ENCODE assay signal across 9 mouse cellular contexts in the genomic region with DNA sequence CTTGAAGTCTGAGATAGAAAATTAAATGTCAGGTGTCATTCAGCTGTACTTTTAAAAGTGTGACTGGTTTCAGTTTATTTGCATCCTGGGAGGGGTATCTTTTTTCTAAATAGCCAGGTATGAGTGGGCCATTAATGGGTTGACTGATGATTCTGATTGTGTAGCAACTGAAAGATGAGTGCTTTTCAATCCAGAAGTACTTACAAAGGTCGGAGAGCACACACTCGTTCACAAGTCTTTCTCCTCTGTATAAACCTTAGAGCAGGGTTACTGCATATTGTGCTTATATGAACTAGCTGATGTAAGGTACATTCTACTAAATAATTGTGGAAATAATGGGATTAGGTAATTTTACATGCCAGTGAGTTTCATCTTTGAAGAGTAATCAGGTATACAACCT. TPM values are rescaled to one million over a fixed set of nuclear protein-coding genes. Genes with fewer than 3 reads are reported as not detected.
DNase-seq lines count a peak whose midpoint lies in the region; ATAC-seq and TF ChIP-seq lines count a peak whose summit lies in the region.
"Had no signal": no experiment of that assay in that cellular context is flagged by ENCODE, and none has a peak within 500 bp of the region (broad histone marks: within the 10 kb centered on the region; RNA-seq: fewer than 3 reads in every experiment).

No protein-coding gene starts in this region.

- no peak for TF ChIP-seq EP300 in MEL (IDR thresholded peaks at IDR 0.05; ENCODE audit: low read depth in 1 of 2, low read length in 2 of 2)

- H3K27me3 ChIP-seq in heart, embryonic 14.5 days (ENCODE audit: control insufficient read depth, insufficient read depth, low read length) = no peaks in the 10 kb centered on the region
- H3K27me3 ChIP-seq in MEL (ENCODE audit: control insufficient read depth in 1 of 2, insufficient read depth in 2 of 2, low read length in 2 of 2) = no peaks in the 10 kb centered on the region
- H3K27me3 ChIP-seq in hindbrain, embryonic 13.5 days = no peaks in the 10 kb centered on the region
- no peaks in the 10 kb centered on the region for H3K27me3 ChIP-seq in midbrain, embryonic 11.5 days (ENCODE audit: control insufficient read depth, insufficient read depth, low read length)

- peaks cover 0 to 32% of the 10 kb centered on the region in 2 experiments; a peak in 2 of 4 replicates for H3K4me1 ChIP-seq in heart, embryonic 14.5 days (ENCODE audit: control insufficient read depth in 2 of 2, insufficient read depth in 2 of 2, low read length in 2 of 2)
- H3K4me1 ChIP-seq in MEL (ENCODE audit: control insufficient read depth in 1 of 2, insufficient read depth in 2 of 2, low read length in 2 of 2) = peaks cover 2 to 28% of the 10 kb centered on the region in 2 experiments; a peak in 3 of 4 replicates
- H3K4me1 ChIP-seq in hindbrain, embryonic 13.5 days (replicated peaks) = peaks cover 22% of the 10 kb centered on the region
- H3K4me1 ChIP-seq in midbrain, embryonic 11.5 days (ENCODE audit: control insufficient read depth, insufficient read depth, low read length) = peaks cover 3% of the 10 kb centered on the region

- TF ChIP-seq CTCF in MEL (IDR thresholded peaks at IDR 0.05 in 2 of 3, conservative IDR thresholded peaks at IDR 0.05 in 1 of 3; ENCODE audit: control insufficient read depth in 1 of 3, insufficient read depth in 1 of 3, low read depth in 2 of 3, low read length in 3 of 3, poor library complexity in 1 of 3, severe bottlenecking in 1 of 3) = no peak

- peak overlapping the region; percentile 100 for H3K9ac ChIP-seq in heart, embryonic 14.5 days (ENCODE audit: low read length)
- H3K9ac ChIP-seq in MEL (ENCODE audit: control insufficient read depth, low read depth, low read length, poor library complexity, severe bottlenecking) = peak overlapping the region; percentile 95
- H3K9ac ChIP-seq in hindbrain, embryonic 13.5 days = peak overlapping the region; percentile 99
- peak overlapping the region; percentile 54 for H3K9ac ChIP-seq in midbrain, embryonic 11.5 days (ENCODE audit: low read length)

- peak overlapping the region; percentile 97 for H3K4me2 ChIP-seq in heart, embryonic 14.5 days (ENCODE audit: low read length)
- H3K4me2 ChIP-seq in hindbrain, embryonic 13.5 days = peak overlapping the region; percentile 90
- peak overlapping the region; percentile 79 for H3K4me2 ChIP-seq in midbrain, embryonic 11.5 days

- no peak for ATAC-seq in heart, embryonic 14.5 days (ENCODE audit: insufficient number of reproducible peaks, insufficient read depth, low FRiP score, low read depth)
- ATAC-seq in hindbrain, embryonic 13.5 days (ENCODE audit: low FRiP score) = no peak
- no peak for ATAC-seq in midbrain, embryonic 11.5 days (ENCODE audit: low FRiP score)

- no peak for TF ChIP-seq RAD21 in MEL (IDR thresholded peaks at IDR 0.05; ENCODE audit: low read depth, low read length)

- 14% methylated on average over 2 of the region's 2 CpGs for WGBS in heart, embryonic 14.5 days
- 13% methylated on average over 2 of the region's 2 CpGs for WGBS in hindbrain, embryonic 13.5 days
- 24% methylated on average over 2 of the region's 2 CpGs for WGBS in midbrain, embryonic 11.5 days

- H3K36me3 ChIP-seq in heart, embryonic 14.5 days (ENCODE audit: control insufficient read depth, insufficient read depth, low read length) = no peaks in the 10 kb centered on the region
- peaks cover 0 to 40% of the 10 kb centered on the region in 2 experiments; a peak in 3 of 4 replicates for H3K36me3 ChIP-seq in MEL (ENCODE audit: control insufficient read depth in 1 of 2, insufficient read depth in 2 of 2, low read length in 2 of 2)
- no peaks in the 10 kb centered on the region for H3K36me3 ChIP-seq in hindbrain, embryonic 13.5 days
- H3K36me3 ChIP-seq in midbrain, embryonic 11.5 days (ENCODE audit: control insufficient read depth, insufficient read depth, low read length) = no peaks in the 10 kb centered on the region

- no peak overlapping the region for H3K27ac ChIP-seq in heart, embryonic 14.5 days (replicated peaks in 1 of 2; ENCODE audit: control insufficient read depth in 1 of 2, insufficient read depth in 1 of 2, low read depth in 2 of 2, low read length in 2 of 2)
- no peak overlapping the region for H3K27ac ChIP-seq in MEL (ENCODE audit: control insufficient read depth, low read depth, low read length)
- no peak overlapping the region for H3K27ac ChIP-seq in hindbrain, embryonic 13.5 days
- no peak overlapping the region for H3K27ac ChIP-seq in midbrain, embryonic 11.5 days (ENCODE audit: low read depth, low read length)

- no peaks in the 10 kb centered on the region for H3K9me3 ChIP-seq in heart, embryonic 14.5 days (ENCODE audit: control insufficient read depth, low read length)
- H3K9me3 ChIP-seq in MEL (replicated peaks; ENCODE audit: insufficient read depth, low read length) = no peaks in the 10 kb centered on the region
- H3K9me3 ChIP-seq in hindbrain, embryonic 13.5 days = no peaks in the 10 kb centered on the region
- H3K9me3 ChIP-seq in midbrain, embryonic 11.5 days (ENCODE audit: control insufficient read depth, low read length) = no peaks in the 10 kb centered on the region

- DNase-seq in heart, adult 8-10 months (ENCODE audit: low spot score) = no peak
- peak; percentile 43 for DNase-seq in MEL (ENCODE audit: low read depth, low spot score)
- DNase-seq in midbrain, embryonic 11.5 days (ENCODE audit: low spot score, missing footprints) = peak; percentile 88
- no peak for DNase-seq in ovary, adult 18-20 months (ENCODE audit: low spot score)
- DNase-seq in right cerebral cortex, postnatal 25 days = no peak
- no peak for DNase-seq in cerebellum, postnatal 36 days
- DNase-seq: cerebellum, adult 11-12 months had no signal

- H3K4me3 ChIP-seq in heart, embryonic 14.5 days (ENCODE audit: control insufficient read depth in 1 of 2, insufficient read depth in 1 of 2, low read depth in 1 of 2, low read length in 2 of 2) = peak overlapping the region in 1 of 2 experiments; percentile 67; a peak in 3 of 4 replicates
- H3K4me3 ChIP-seq in MEL (ENCODE audit: control insufficient read depth in 1 of 2, insufficient read depth in 1 of 2, low read depth in 2 of 2, low read length in 2 of 2) = peak overlapping the region; percentile 25 to 87
- H3K4me3 ChIP-seq in hindbrain, embryonic 13.5 days = peak overlapping the region; percentile 85
- H3K4me3 ChIP-seq in midbrain, embryonic 11.5 days (ENCODE audit: low read depth, low read length) = peak overlapping the region; percentile 93

- TF ChIP-seq POLR2A in MEL (IDR thresholded peaks at IDR 0.05; ENCODE audit: control insufficient read depth in 1 of 2, insufficient read depth in 1 of 2, low read depth in 1 of 2, low read length in 2 of 2, poor library complexity in 1 of 2) = no peak

- H3K79me2 ChIP-seq in MEL (ENCODE audit: control insufficient read depth, insufficient read depth, low read length, poor library complexity) = peaks cover 67% of the 10 kb centered on the region

TF ChIP-seq in MEL, 35 proteins besides CTCF, POLR2A, EP300 and RAD21:
- TF ChIP-seq GATA1 (IDR thresholded peaks at IDR 0.05; ENCODE audit: low read depth, low read length) (no peak), TBP (IDR thresholded peaks at IDR 0.05; ENCODE audit: low read depth, low read length) (no peak), TAL1 (IDR thresholded peaks at IDR 0.05; ENCODE audit: low read length) (no peak), ZC3H11A (IDR thresholded peaks at IDR 0.05; ENCODE audit: low read depth, low read length) (no peak), MAX (IDR thresholded peaks at IDR 0.05; ENCODE audit: low read length) (no peak), E2F4 (IDR thresholded peaks at IDR 0.05; ENCODE audit: borderline replicate concordance, low read depth, low read length) (no peak), ZNF384 (IDR thresholded peaks at IDR 0.05; ENCODE audit: low read depth, low read length) (no peak), CHD1 (IDR thresholded peaks at IDR 0.05; ENCODE audit: low read depth, low read length) (no peak)

RNA-seq across cellular contexts. Expression of gene Kmt2e, which starts 2.5 kb away (rescaled TPM):
- polyA plus RNA-seq in heart, embryonic 14.5 days (2014; fragmentation: Nextera tagmentation; extraction: Ambion mirVana) = 61.2 and 63.4 TPM in 2 replicates
- 10 to 100 TPM; 42.1 to 47.6 (median 44.7) TPM for total RNA-seq in heart, adult 8-10 months (2022)
- 16.2 and 21.5 TPM in 2 replicates for total RNA-seq in MEL (2012; rRNA removed)
- polyA plus RNA-seq in MEL (2012; ENCODE audit: insufficient read depth in 1 of 2, insufficient read length in 2 of 2, low read depth in 1 of 2, low replicate concordance in 2 of 2, missing spikeins in 1 of 2) = 10 to 100 TPM; 29.3 to 75.6 TPM
- 169 and 170 TPM in 2 replicates for polyA plus RNA-seq in hindbrain, embryonic 13.5 days (2015; fragmentation: Nextera tagmentation; extraction: Ambion mirVana)
- 110 and 115 TPM in 2 replicates for polyA plus RNA-seq in midbrain, embryonic 11.5 days (2014; fragmentation: Nextera tagmentation; extraction: Ambion mirVana)

Comparison
In these comparisons a context has a peak if more than half of its experiments do, and no peak if none do; other contexts are left out.
1. DNase-seq: peak in MEL (single experiment) and midbrain, embryonic 11.5 days (single experiment); none in heart, adult 8-10 months (single experiment), ovary, adult 18-20 months (single experiment), right cerebral cortex, postnatal 25 days (single experiment) and cerebellum, postnatal 36 days (0 of 2).
2. Peak in every context shown above with its lines, with median percentiles within 50 percentile points of each other: H3K4me2 ChIP-seq and H3K9ac ChIP-seq.